Mouse (Mus musculus) lung, adult 2 months (tissue): ENCODE measurements around the gene Ces1b.

Experiments used
- CTCF ChIP-seq: fragments of 200-500 bp; IDR thresholded peaks from 2 replicates; pipeline ENCODE4 v1.5.1; 2011; ENCODE audit warnings: mild to moderate bottlenecking, low read length, control low read depth; ENCODE audit not compliant: insufficient read depth
- POLR2A ChIP-seq: fragments of 200-500 bp; IDR thresholded peaks from 2 replicates; pipeline ENCODE4 v1.6.1; 2011; ENCODE audit warnings: low read depth, mild to moderate bottlenecking, control low read depth, low read length, borderline replicate concordance; ENCODE audit errors: extremely low read depth

- TF ChIP-seq CTCF = no peak
- TF ChIP-seq POLR2A = no peak
These were observed 4.6 kb downstream of the Ces1b start for GRCm38 (mm10) chr8:93075251-93075650.
